Mouse (Mus musculus) lung, adult 2 months (tissue): Measurements from ENCODE around the gene Gpr137.

Experiments
- CTCF ChIP-seq: fragments of 200-500 bp; IDR thresholded peaks from 2 replicates; pipeline ENCODE4 v1.5.1; 2011; ENCODE audit warnings: mild to moderate bottlenecking, low read length, control low read depth; ENCODE audit not compliant: insufficient read depth
- POLR2A ChIP-seq: fragments of 200-500 bp; IDR thresholded peaks from 2 replicates; pipeline ENCODE4 v1.6.1; 2011; ENCODE audit warnings: low read depth, mild to moderate bottlenecking, control low read depth, low read length, borderline replicate concordance; ENCODE audit errors: extremely low read depth

- no peak for TF ChIP-seq POLR2A
- TF ChIP-seq CTCF = no peak
Observed at GRCm38 (mm10) chr19:6906199-6906598, 36.1 kb downstream of the Gpr137 start.
